Mouse (Mus musculus) bone marrow macrophage, adult 2 months (primary cell): ENCODE results near the gene Usp44.

ENCODE experiments used
- CTCF ChIP-seq: IDR thresholded peaks from 2 replicates; pipeline ENCODE4 v1.5.1; 2012; ENCODE audit warnings: low read depth, mild to moderate bottlenecking, low read length, moderate library complexity
- POLR2A ChIP-seq: IDR thresholded peaks from 2 replicates; pipeline ENCODE4 v1.6.1; 2012; ENCODE audit warnings: mild to moderate bottlenecking, low read depth, low read length, borderline replicate concordance

DNA sequence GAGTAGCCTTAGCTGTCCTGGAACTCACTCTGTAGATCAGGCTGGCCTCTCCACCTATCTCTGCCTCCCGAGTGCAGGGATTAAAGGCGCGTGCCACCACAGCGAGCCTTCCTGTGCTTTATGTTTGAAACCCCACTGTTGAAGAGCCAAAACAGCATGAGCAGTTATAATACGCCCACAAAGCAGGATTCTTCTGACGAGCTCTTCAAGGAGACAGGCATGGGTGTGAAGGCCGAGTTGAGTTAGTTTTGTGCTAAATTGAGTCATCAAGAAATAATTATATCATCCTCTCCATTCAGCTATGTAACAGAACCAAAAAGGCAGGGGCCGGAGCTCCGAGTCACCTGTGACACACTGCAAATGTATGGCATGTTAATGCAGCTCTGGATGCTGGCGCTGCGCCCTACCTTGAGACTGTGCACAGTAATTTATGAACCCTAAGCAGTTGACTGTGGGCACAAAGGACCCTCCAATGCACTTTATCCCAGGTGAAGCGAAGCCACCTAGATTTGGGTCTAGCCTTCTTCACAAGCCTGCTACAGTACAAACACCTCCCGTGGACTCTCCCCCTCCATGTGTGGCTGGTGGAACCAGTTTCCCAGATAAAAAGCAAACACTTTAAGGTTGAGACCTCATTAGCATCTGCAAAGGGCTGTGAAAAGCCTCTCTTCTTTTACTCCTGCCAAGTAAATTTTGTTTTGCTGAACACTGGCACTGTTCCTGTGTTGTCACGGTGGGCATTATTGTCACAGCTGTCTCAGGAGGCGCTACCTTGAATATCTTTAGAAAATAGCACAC is 47.9 kb upstream of the Usp44 start:
- TF ChIP-seq POLR2A (no peak), CTCF (no peak)
